Mouse (Mus musculus) frontal cortex, adult (tissue): ENCODE results near the gene Trmt6.

Experiments used
- ATAC-seq: cut with Nextera tagmentation; 2 replicates; pipeline ENCODE4 v1.9.2; 2017; ENCODE audit warnings: mild to moderate bottlenecking, moderate library complexity, mixed read lengths; ENCODE audit not compliant: low TSS enrichment

The Trmt6 gene

DNA sequence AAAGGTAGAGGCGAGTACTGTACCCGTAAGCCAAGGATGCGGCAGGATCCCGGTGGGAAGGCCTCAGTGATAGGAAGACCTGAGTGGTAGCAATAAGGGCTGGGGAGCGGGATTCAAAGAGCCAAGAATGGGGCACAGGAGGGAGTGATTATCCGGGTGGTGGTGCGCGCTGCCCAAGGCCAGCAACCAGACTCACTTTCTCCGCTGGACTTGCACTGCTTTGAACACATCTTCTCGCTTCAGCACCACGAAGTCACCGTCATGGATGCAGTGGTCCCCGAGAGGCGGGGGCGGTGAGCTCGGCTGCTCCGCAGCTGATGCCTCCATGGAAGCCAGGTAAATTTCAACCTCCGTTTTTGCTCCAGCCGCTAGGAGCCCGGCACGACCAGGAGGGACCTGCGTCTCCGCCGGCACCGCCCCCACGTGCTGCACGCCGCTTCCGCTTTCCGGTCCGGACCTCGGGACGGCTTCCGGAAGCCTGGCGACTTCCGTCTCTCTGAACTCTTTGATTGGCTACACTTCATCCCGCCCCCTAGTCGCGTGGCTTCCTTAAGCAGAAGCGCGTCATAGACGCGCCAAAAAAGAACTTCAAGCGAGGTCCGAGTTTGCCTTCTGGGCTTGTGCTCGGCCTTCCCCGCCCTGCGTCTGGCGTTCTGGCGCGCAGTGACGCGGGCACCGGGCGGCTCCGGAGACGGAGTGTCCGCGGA is at the start of gene Trmt6, which contains the start of gene Mcm8:
Gene Trmt6 (minus strand): TSS at position 448 of the 707 bp plus-strand sequence.
Gene Mcm8 (plus strand): TSS at position 534 of the 707 bp plus-strand sequence.
- peak; percentile 100 for ATAC-seq

DNA sequence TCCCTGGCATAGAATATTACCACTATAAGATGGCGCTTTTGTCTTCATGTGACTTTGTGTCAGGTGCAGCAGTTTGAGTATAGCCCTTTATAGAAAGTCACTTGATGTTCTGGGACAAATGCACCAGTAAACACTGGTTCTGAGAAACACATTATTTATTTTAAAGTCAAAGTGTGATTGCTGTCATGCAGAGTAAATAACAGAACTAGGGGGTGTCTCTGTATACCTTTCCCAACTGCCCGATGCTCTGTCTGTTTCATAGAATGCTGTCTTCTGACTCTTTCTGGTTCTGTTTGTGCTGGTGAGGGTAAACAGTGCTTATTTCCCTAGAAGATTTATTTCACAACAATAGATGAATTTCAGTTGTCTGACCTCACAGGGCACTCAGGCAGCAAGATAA is 47.5 kb upstream of the Trmt6 start:
- ATAC-seq = no peak

DNA sequence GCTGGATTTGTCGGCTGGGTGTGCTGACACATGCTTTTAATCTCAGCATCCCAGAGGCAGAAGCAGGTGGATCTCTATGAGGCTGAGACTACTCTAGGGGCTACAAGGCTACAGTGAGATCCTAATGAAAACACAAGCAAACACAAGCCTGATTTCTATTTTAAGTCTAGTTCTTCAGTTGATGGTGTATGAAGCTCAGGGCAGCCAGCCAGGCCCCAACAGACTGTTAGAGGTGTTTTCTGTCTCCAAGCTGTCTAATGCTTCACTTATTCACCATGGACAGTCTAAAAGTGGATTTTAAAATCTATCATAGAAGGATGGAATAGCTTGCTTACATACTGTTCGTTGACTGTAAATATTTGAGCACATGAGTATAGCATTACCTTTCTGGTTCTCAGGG is 45.6 kb upstream of the Trmt6 start:
- ATAC-seq = no peak

DNA sequence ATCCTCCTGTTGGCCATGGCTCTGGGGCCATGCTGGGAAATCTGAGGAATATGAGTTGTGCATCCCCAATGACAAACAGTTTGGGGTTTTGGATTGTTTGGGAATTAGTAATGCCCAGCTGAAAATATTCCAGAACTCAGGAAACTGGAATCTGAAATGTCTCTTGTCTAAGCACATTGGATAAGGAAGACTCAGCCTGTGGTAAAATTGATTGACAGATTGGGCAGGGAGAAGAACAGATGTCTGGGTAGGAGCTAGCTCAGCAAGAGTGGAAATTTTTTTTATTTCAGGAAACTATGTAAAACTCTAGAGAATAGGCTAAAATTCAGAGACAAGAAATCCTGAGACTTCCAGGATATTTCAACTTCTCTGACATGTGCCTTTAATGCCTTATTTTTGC is 44.6 kb upstream of the Trmt6 start:
- peak; percentile 67 for ATAC-seq

DNA sequence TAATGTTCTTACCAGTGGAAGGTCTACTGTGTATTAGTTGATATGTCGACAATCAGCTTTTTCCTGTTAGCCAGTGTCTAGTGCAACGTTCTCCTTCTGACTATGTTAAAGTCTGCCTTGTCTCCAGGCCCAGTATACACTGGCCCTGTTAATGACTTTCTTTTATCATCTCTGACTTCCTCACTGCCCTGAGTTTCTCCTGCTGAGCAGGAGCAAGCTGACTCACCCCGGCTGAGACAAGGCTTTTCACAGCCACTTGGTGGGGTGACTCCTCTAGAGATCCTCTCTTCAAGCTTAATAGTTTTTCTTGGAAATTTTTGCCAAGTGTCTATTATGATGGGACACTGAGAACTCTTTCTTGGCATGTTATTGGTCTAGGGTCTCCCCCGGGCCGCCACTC is 40.5 kb upstream of the Trmt6 start:
- ATAC-seq = no peak

DNA sequence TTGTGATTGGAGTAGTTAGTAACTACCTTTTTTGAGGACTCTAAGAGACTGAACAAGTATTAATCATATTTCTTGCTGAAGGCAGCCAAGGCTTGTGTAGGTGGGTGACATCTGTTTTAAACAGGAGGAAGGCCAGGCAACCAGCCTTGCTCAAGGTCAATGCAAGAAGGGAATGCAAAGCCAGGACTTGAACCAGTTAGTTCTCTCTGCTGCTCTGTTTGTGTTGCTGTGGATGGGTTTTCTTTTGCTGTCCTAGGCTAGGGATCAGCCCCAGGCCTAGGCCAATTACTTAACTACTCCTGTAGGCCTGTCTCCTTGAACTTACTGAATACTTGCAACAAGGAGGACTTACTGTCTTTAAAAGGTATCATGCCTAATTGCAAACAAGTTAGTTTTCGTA is 37.2 kb upstream of the Trmt6 start:
- 0 out of 2 replicates have a peak, but pooled peaks have one; percentile 47 for ATAC-seq

DNA sequence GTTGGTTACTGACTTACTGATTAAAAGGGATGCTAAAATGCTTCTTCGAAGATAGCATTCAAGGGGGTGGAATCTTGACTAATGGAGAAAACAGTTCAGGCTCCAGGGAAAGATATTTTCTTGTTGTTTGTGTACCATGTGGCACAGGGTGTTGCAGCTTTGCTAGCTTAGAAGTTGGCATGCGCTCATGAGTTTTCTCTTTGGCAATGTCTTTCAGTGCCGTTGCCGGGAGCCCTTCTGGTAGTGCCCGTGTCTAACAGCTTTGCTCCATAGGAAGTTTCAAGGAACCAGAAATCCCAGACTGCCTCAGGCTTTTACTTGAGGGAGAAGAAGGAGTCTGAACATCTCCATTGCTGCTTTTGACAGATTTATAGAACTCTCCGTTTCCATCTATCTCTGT is 33.3 kb upstream of the Trmt6 start:
- ATAC-seq = no peak

DNA sequence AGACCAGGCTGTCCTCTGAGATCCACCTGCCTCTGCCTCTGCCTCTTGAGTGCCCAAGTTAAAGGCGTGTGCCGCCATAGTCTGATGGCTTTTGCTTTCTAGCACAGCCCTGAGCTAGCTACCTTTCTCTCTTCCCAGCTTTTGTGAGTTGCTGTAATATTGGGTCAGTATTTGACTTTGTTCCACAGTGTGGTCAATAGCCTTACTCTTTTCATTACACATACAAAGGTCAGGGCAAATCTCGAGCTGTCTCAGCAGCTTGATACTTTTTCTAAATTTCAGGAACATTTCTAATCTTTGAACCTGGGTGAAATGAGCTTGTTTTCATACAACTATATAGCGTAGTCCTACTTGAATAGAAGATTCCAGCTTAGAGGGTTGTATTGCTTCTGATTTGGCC is 32.5 kb upstream of the Trmt6 start:
- ATAC-seq = no peak

DNA sequence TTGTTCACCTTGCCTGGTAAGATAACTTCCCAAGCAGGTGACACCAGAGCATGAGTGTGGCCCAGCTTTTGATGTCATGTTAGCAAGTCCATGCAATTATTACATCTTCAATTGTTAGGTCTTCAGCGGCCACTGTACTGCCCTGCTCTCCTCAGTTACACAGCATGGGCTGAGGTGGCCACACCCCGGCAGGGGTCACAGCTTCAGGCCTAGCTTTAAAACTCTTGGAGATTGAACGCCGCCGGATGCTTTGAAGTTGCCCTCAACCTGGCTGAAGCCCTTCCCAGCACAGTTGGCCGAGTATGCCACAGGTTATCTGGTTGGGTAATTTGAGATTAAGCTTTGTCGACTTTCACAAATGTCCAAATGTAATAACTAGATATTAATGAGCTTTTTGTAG is 31.7 kb upstream of the Trmt6 start:
- no peak for ATAC-seq

DNA sequence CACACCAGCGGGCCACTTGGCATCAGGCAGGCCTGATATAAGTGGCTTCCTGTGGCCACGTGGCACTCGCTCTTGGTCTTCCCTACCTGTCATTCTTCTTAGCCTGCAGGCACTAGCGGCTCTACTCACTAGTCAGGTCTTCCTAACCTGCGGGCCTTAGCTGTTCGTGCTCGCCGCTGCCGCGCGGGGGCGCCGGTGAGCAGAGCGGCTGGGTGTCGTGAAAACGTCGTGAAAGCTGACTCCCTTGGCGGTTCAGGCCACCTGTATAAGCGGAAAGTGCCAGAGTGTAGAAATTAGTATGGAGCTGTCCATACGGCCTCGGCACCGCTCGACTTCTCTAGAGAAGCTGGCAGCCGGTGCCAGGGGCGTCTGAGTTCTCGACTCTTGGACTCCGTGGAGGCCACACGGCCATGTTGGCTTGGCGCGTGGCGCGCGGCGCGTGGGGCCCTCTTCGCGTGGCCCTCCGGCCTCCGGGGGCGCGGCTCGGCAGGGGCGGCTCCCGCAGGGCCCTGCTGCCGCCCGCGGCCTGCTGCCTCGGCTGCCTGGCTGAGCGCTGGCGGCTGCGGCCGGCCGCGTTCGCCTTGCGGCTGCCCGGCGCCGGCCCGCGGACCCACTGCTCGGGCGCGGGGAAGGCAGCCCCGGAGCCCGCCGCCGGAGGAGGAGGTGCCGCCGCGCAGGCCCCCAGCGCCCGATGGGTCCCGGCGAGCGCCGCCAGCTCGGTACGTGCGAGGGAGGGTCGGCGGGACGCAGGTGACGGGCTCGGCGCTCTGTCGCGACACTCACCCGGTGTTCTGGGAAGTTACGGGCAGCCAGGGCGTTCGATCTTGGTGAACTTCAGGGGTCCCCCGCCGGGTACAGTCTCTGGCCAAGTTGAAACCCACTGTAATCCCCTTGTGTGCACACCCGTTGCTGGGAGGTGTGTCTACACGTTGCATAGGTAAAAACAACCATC is 30.8 kb upstream of the Trmt6 start, which contains the start of gene Crls1:
Gene Crls1 (plus strand): TSS at position 260 of the 952 bp plus-strand sequence.
- ATAC-seq = peak; percentile 85

DNA sequence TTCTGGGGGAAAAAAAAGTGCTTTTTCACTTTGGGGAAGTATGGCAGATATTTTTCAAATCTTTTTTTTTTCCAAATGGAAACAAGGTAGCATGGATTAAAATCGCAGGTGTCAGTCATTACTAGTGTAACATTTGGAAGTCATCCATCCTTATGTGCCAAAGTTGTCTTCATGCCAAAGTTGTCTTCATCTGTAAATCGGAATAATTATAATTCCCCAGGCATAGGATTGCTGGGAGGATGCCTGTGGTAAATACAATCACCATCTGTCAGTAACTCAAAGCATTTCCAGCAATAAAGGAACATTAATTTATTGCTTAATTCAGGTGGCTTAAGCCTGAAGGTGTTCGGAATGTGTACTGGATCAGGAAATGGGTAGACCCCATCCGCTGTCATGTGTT is 25.2 kb upstream of the Trmt6 start:
- ATAC-seq = no peak

DNA sequence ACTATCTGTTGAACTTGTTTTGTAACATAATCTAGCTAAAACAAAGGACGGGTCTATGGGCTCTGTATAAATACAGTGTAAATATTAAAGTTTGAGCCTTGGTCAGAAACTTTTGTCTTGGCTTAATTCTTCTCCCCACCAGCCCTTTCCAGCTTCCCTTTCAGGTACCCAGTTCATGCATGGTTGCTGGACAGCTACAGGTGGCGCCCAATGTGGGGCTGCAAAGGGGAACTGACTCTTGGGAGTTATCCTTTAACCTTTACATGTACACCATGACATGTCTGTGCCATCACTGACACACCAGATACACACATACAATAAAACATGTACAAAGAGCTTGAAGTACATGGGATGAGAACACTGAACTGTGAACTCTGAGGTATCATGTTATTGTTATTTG is 12.9 kb downstream of the Trmt6 start:
- no peak for ATAC-seq

DNA sequence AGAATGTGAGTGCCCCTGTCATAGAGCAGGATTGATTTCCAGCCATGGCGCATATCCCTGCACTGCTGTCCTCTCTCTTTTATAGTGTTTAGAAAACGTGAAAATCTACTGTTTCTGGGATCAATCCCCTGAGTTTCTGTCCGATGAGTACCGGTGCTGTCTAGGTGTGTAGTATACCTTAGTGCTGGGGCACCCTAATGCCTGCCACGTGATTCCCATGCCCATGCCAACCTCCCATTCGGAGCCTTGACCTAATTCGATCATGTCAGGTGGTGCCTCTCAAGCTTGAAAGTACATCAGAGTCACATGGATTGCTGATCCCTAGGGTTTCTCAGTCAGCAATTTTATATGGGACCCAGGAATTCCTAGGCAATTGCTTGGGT is 21.7 kb downstream of the Trmt6 start:
- no peak for ATAC-seq

DNA sequence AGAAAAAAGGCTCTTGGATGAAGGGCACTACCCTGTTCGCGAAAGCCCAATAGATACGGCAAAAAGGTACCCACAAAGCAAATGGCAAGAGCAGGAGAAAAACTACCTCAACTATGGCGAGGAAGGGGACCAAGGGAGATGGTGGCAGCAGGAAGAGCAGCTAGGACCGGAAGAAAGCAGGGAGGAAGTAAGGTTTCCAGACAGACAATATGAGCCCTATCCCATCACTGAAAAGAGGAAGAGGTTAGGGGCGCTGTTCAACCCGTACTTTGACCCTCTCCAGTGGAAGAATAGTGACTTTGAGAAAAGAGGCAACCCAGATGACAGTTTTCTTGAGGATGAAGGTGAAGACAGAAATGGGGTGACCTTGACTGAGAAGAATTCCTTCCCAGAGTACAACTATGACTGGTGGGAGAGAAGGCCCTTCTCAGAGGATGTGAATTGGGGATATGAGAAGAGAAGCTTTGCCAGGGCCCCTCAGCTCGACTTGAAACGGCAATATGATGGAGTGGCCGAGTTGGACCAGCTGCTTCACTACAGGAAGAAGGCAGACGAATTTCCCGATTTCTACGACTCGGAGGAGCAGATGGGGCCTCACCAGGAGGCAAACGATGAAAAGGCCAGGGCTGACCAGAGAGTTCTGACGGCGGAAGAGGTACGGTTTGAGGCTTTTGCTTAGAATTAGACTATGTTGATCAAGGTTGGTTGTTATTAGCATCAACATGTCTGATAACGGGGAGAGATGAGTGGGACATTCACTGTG is 22.2 kb downstream of the Trmt6 start:
- no peak for ATAC-seq

DNA sequence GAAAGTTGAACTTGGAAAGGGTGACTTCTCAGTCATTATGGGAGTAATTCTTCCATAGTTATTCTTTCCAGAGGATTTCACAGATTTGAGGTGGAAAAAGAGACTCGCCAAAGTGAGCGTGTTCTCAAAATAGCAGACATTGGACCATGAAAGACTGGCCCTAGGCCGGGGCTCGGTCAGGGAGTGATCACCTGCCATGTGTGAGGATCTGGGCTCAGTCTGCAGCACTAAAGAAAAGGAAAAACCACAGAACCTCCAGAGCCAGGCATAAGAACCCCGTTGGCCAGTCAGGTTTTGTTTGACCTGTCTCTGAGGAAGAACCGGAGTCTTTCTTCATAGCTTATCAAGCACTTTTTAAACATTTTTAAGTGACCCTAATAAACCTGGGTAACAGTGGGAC is 31.8 kb downstream of the Trmt6 start:
- no peak for ATAC-seq

DNA sequence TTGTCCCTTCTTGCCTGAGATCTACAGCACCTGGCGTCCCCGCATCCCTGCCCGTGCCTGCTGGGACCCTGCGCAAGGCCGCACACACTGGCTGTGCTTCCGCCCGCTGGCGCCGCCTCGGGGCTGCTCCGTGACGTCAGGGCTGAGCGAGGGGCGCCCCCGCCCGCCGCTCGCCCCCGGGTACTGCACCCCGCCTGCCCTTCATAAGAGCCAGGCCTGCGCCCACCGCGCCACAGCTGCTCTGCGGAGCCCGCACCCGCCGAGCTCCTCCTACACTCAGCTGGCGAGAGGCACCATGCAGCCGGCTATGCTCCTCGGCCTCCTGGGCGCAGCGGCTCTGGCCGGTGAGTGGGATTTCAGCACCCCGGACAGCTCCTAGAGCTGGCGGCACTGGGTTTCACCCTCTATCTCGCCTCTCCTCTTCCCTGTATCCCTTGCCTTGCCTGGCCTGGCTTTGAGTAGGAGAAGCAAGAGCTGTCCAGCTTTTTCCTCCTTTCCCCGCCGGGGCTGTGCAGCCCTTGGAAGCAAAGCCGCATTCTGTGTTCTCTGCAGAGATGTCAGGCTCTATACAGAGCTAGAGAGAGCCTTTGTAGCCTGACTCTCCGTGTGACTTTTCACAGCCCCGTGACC is 34.3 kb downstream of the Trmt6 start:
- peak; percentile 86 for ATAC-seq

DNA sequence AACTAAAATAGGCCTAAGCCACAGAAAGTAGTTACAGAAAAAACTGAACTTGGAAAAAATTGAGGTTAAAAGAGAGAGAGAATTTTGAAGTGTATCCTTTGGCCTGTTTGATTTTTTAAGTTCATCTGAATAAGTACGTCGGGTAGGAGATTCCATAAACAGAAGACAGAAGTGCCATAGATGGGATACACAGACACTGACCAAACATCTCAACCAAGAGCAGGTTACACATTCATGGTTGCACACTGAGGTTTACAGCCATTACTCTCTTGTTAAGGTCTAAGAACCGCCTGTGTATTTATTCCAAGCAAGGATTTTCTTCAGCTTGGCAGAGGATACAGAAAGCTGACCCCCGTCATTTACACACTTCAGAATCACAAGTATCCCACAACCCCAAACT is 34.9 kb downstream of the Trmt6 start, which contains the start of gene Chgb:
Gene Chgb (plus strand): TSS at position 301 of the 400 bp plus-strand sequence.
- no peak; the same call in 1 of the 2 replicates for ATAC-seq

DNA sequence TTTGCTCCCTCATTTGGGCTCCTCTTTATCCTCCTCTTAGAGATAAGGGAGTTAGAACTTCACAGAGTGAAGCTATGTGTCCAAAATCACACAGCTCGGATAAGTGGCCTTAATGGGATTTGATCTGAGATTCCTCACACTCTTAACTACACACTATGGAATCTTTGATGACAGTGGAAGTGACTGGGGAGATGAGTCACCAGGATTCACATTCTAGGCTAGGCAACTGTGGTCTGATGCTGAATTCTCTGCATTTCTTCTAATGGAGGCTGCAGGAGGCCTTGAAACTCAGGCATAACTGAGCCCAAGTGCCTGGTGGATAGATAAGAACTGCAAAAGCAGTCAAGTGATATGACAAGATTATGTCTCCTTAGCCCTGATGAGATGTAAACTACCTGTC is 45.0 kb downstream of the Trmt6 start:
- no peak for ATAC-seq

DNA sequence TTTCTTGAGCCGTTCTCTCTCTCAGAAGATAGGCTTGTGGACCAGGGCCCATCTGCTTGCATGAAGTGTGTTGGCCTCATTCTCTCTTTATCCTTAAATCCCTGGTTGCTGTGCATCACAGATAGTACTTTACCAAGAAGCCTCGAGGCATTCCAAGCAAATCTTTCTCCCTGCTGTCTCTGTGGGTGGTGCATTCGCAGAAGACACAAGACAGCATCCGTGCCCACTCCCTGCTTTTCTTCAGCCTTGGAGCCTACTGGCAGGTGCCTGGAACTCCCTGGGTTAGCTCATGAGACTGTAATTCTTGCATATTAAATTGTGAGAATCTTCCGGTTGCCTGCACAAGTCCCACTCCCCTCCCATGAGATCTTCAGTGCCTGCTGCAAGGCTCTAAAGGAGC is 57.9 kb downstream of the Trmt6 start:
- peak; percentile 94 for ATAC-seq
